Mouse (Mus musculus) testis, adult 2 months (tissue): ENCODE results near the gene Ccdc138.

Experiments
- CTCF ChIP-seq: fragments of 200-500 bp; IDR thresholded peaks from 2 replicates; pipeline ENCODE4 v1.5.1; 2012; ENCODE audit warnings: low read depth, mild to moderate bottlenecking, inconsistent platforms, low read length, moderate library complexity; ENCODE audit not compliant: control insufficient read depth, insufficient read depth, insufficient replicate concordance
- POLR2A ChIP-seq: fragments of 200-500 bp; IDR thresholded peaks from 2 replicates; pipeline ENCODE4 v1.6.1; 2012; ENCODE audit warnings: low read depth, mild to moderate bottlenecking, inconsistent platforms, low read length, moderate library complexity; ENCODE audit not compliant: control insufficient read depth

- TF ChIP-seq CTCF (no peak), POLR2A (no peak)
These were observed 98.1 kb downstream of the Ccdc138 start for GRCm38 (mm10) chr10:58595821-58596220.
